Mouse (Mus musculus) CH12.LX (cell line): ENCODE data around the gene Stat6. TPM values are rescaled to one million over a fixed set of nuclear protein-coding genes. Genes with fewer than 3 reads are reported as not detected.

Experiments used
- DNase-seq: peaks from one replicate; pipeline ENCODE4 v3.0.0-alpha.2; 2013; ENCODE audit errors: extremely low read depth
- H3K27ac ChIP-seq: 2 replicates; pipeline ENCODE4 v1.5.1; 2012; ENCODE audit warnings: low read depth, mild to moderate bottlenecking, control low read depth, moderate library complexity; ENCODE audit not compliant: insufficient read depth
- H3K27me3 ChIP-seq: replicated peaks from 2 replicates; pipeline ENCODE3; 2012; ENCODE audit warnings: inconsistent platforms
- H3K36me3 ChIP-seq, 2 experiments: replicated peaks in 1 of 2; 2 replicates each; pipeline versions ENCODE3 to v1.6.1; 2012; ENCODE audit warnings: inconsistent platforms in 1 of 2, low read length in 1 of 2, mild to moderate bottlenecking in 1 of 2, mixed read lengths in 1 of 2, moderate library complexity in 1 of 2; ENCODE audit not compliant: control insufficient read depth in 1 of 2, insufficient read depth in 1 of 2
- H3K4me1 ChIP-seq, 2 experiments: 2 replicates each; pipeline ENCODE4 v1.6.1; 2012; ENCODE audit warnings: inconsistent platforms in 1 of 2, moderate library complexity in 1 of 2; ENCODE audit not compliant: insufficient read depth in 2 of 2, control insufficient read depth in 1 of 2
- H3K4me2 ChIP-seq: 2 replicates; pipeline ENCODE4 v1.6.1; 2012; ENCODE audit warnings: low read depth, mild to moderate bottlenecking, control low read depth; ENCODE audit not compliant: poor library complexity, insufficient read depth, severe bottlenecking
- H3K4me3 ChIP-seq, 3 experiments: fragments of 150-350 bp in 1 of 3; sonication (generic) in 1 of 3; replicated peaks in 1 of 3; 2 replicates each; pipeline versions ENCODE3 to v1.5.1; 2011 to 2012; ENCODE audit warnings: low read depth in 2 of 3, low read length in 2 of 3, mild to moderate bottlenecking in 2 of 3, moderate library complexity in 2 of 3, control low read depth in 1 of 3, improper control_type of control experiment in 1 of 3, inconsistent platforms in 1 of 3, mixed read lengths in 1 of 3; ENCODE audit not compliant: poor library complexity in 1 of 3
- H3K79me2 ChIP-seq: replicated peaks from 2 replicates; pipeline ENCODE4 v1.6.1; 2012; ENCODE audit warnings: mild to moderate bottlenecking, moderate library complexity; ENCODE audit not compliant: control insufficient read depth, poor library complexity, insufficient read depth, severe bottlenecking; ENCODE audit errors: extremely low read depth
- H3K9ac ChIP-seq: 2 replicates; pipeline ENCODE4 v1.6.1; 2012; ENCODE audit warnings: low read depth, mild to moderate bottlenecking, control low read depth, moderate library complexity; ENCODE audit not compliant: insufficient read depth
- H3K9me3 ChIP-seq: replicated peaks from 2 replicates; pipeline ENCODE3; 2012; ENCODE audit warnings: low read length, inconsistent platforms, mixed read lengths
- CHD1 ChIP-seq: IDR thresholded peaks from 2 replicates; pipeline ENCODE4 v1.6.1; 2012; ENCODE audit warnings: low read depth, low read length, improper control_type of control experiment, inconsistent platforms
- CHD2 ChIP-seq: IDR thresholded peaks from 2 replicates; pipeline ENCODE4 v1.6.1; 2011; ENCODE audit warnings: low read length, improper control_type of control experiment
- CTCF ChIP-seq, 2 experiments: IDR thresholded peaks in 1 of 2; conservative IDR thresholded peaks in 1 of 2; 2 replicates each; pipeline ENCODE4 v1.5.1; 2011 to 2012; ENCODE audit warnings: low read depth in 2 of 2, low read length in 2 of 2, improper control_type of control experiment in 1 of 2, inconsistent platforms in 1 of 2, mild to moderate bottlenecking in 1 of 2, moderate library complexity in 1 of 2
- E2F4 ChIP-seq: IDR thresholded peaks from 2 replicates; pipeline ENCODE4 v1.6.1; 2011; ENCODE audit warnings: low read depth, low read length, improper control_type of control experiment; ENCODE audit not compliant: insufficient replicate concordance
- ELF1 ChIP-seq: IDR thresholded peaks from 2 replicates; pipeline ENCODE4 v1.6.1; 2014; ENCODE audit warnings: low read depth, mild to moderate bottlenecking, inconsistent platforms, low read length, improper control_type of control experiment
- EP300 ChIP-seq: IDR thresholded peaks from 2 replicates; pipeline ENCODE4 v1.6.1; 2011; ENCODE audit warnings: low read length, improper control_type of control experiment
- ETS1 ChIP-seq: conservative IDR thresholded peaks from 2 replicates; pipeline ENCODE4 v1.6.1; 2012; ENCODE audit warnings: low read depth, mild to moderate bottlenecking, inconsistent platforms, low read length, improper control_type of control experiment, moderate library complexity
- HCFC1 ChIP-seq: IDR thresholded peaks from 2 replicates; pipeline ENCODE4 v1.6.1; 2012; ENCODE audit warnings: low read depth, mild to moderate bottlenecking, inconsistent platforms, low read length, improper control_type of control experiment
- JUN ChIP-seq: IDR thresholded peaks from 2 replicates; pipeline ENCODE4 v1.6.1; 2011; ENCODE audit warnings: low read depth, mild to moderate bottlenecking, low read length, improper control_type of control experiment, moderate library complexity; ENCODE audit not compliant: insufficient read depth
- KAT2A ChIP-seq: IDR thresholded peaks from 2 replicates; pipeline ENCODE4 v1.6.1; 2012; ENCODE audit warnings: low read length, improper control_type of control experiment, inconsistent platforms; ENCODE audit not compliant: insufficient replicate concordance
- MAFK ChIP-seq: IDR thresholded peaks from 2 replicates; pipeline ENCODE4 v1.6.1; 2011; ENCODE audit warnings: low read length, improper control_type of control experiment; ENCODE audit not compliant: insufficient replicate concordance
- MAZ ChIP-seq: IDR thresholded peaks from 2 replicates; pipeline ENCODE4 v1.6.1; 2012; ENCODE audit warnings: low read depth, mild to moderate bottlenecking, inconsistent platforms, low read length, improper control_type of control experiment, moderate library complexity
- MEF2A ChIP-seq: IDR thresholded peaks from 2 replicates; pipeline ENCODE4 v1.6.1; 2014; ENCODE audit warnings: low read depth, mild to moderate bottlenecking, inconsistent platforms, low read length, improper control_type of control experiment, borderline replicate concordance
- MYC ChIP-seq: IDR thresholded peaks from 2 replicates; pipeline ENCODE4 v1.6.1; 2011; ENCODE audit warnings: low read depth, mild to moderate bottlenecking, improper control_type of control experiment, low read length
- NELFE ChIP-seq: IDR thresholded peaks from 2 replicates; pipeline ENCODE4 v1.6.1; 2011; ENCODE audit warnings: low read depth, low read length, improper control_type of control experiment
- PAX5 ChIP-seq: IDR thresholded peaks from 2 replicates; pipeline ENCODE4 v1.6.1; 2012; ENCODE audit warnings: low read length, inconsistent platforms, mixed read lengths
- POLR2A ChIP-seq: IDR thresholded peaks from 2 replicates; pipeline ENCODE4 v1.6.1; 2011; ENCODE audit warnings: low read depth, mild to moderate bottlenecking, improper control_type of control experiment, low read length
- POLR2AphosphoS2 ChIP-seq: IDR thresholded peaks from 2 replicates; pipeline ENCODE4 v1.6.1; 2011; ENCODE audit warnings: low read depth, low read length, improper control_type of control experiment
- RAD21 ChIP-seq: IDR thresholded peaks from 2 replicates; pipeline ENCODE4 v1.6.1; 2011; ENCODE audit warnings: low read depth, mild to moderate bottlenecking, low read length, improper control_type of control experiment, moderate library complexity
- RCOR1 ChIP-seq: conservative IDR thresholded peaks from 2 replicates; pipeline ENCODE4 v1.6.1; 2012; ENCODE audit warnings: low read depth, mild to moderate bottlenecking, inconsistent platforms, low read length, improper control_type of control experiment
- USF2 ChIP-seq: conservative IDR thresholded peaks from 2 replicates; pipeline ENCODE4 v1.6.1; 2011; ENCODE audit warnings: low read depth, low read length, improper control_type of control experiment
- ZC3H11A ChIP-seq: IDR thresholded peaks from 2 replicates; pipeline ENCODE4 v1.6.1; 2012; ENCODE audit warnings: low read depth, mild to moderate bottlenecking, inconsistent platforms, low read length, improper control_type of control experiment
- dilution Hi-C: fragments of 300-500 bp; cut with MboI; formaldehyde crosslinking; loops from 2 replicates; pipeline ENCODE4 v1.14.3; 2020; ENCODE audit warnings: low sequenced_read_pairs; ENCODE audit not compliant: extremely low pct_unique_long_range_greater_than_20kb, extremely low pct_ligation_motif_present
- in situ Hi-C: fragments of 300-500 bp; cut with MboI; formaldehyde crosslinking; loops from 3 replicates; pipeline ENCODE4 v1.14.3; 2019; ENCODE audit warnings: low sequenced_read_pairs, low pct_ligation_motif_present, low pct_unique_long_range_greater_than_20kb, mixed read lengths
- polyA plus RNA-seq: library from polyadenylated mRNA; unstranded; fragments of >175 nt; gene quantifications from 2 replicates; pipeline ENCODE4 v1.2.1, GENCODE M21; 2012; ENCODE audit warnings: low read depth; ENCODE audit not compliant: insufficient read length
- total RNA-seq, 2 experiments: library from RNA; depleted of rRNA; stranded (reverse); fragments of 300-350 nt in 1 of 2; fragments of >200 nt in 1 of 2; gene quantifications; 2 replicates each; pipeline ENCODE4 v1.2.3; 2012 to 2014

The Stat6 gene
- total and polyA plus RNA-seq, 3 experiments = 71.5 to 76.6 (median 72.1) TPM

GRCm38 (mm10) chr10:127704293-127704692 lies 61.5 kb downstream of the Stat6 start:
- dilution Hi-C loops = no loop called here
- Histone ChIP-seq H3K36me3 (peaks cover 0 to 10% of the 10 kb centered on the region in 2 experiments), H3K27ac (no peak overlapping the region), H3K4me2 (no peak overlapping the region), H3K27me3 (no peaks in the 10 kb centered on the region), H3K79me2 (no peaks in the 10 kb centered on the region), H3K4me1 (peaks cover 0 to 2% of the 10 kb centered on the region in 2 experiments; a peak in 1 of 4 replicates), H3K4me3 (no peak overlapping the region), H3K9ac (no peak overlapping the region), H3K9me3 (no peaks in the 10 kb centered on the region)
- TF ChIP-seq RAD21 = no peak
- no peak for TF ChIP-seq MAFK
- no peak for TF ChIP-seq ETS1
- no peak for TF ChIP-seq MEF2A
- TF ChIP-seq POLR2A = no peak
- TF ChIP-seq CHD2 = no peak
- no peak for TF ChIP-seq ELF1
- no peak for TF ChIP-seq CHD1
- DNase-seq = no peak
- in situ Hi-C loops = no loop called here

- in situ Hi-C loops (no loop called here), dilution Hi-C loops (no loop called here)
- Histone ChIP-seq H3K9me3 (no peaks in the 10 kb centered on the region), H3K36me3 (peaks cover 0 to 6% of the 10 kb centered on the region in 2 experiments), H3K27ac (no peak within 1 kb of the TSS), H3K27me3 (no peaks in the 10 kb centered on the region), H3K4me3 (no peak within 1 kb of the TSS), H3K79me2 (no peaks in the 10 kb centered on the region), H3K4me2 (no peak within 1 kb of the TSS), H3K9ac (no peak within 1 kb of the TSS), H3K4me1 (peaks cover 0 to 2% of the 10 kb centered on the region in 2 experiments; a peak in 1 of 4 replicates)
- TF ChIP-seq USF2 = no peak
- TF ChIP-seq MAZ = no peak
- no peak for TF ChIP-seq ZC3H11A
- peak; percentile 28 to 45; a peak in 3 of 4 replicates for TF ChIP-seq CTCF (conservative IDR thresholded peaks at IDR 0.05 in 1 of 2, IDR thresholded peaks at IDR 0.05 in 1 of 2; ENCODE audit: low read depth in 2 of 2, low read length in 2 of 2)
- TF ChIP-seq NELFE = no peak
- no peak for TF ChIP-seq ELF1
- TF ChIP-seq EP300 = no peak
- no peak for TF ChIP-seq PAX5
- DNase-seq = no peak
Measured at GRCm38 (mm10) chr10:127704766-127705220, 62.0 kb downstream of the Stat6 start, which contains the start of gene Myo1a. Gene Myo1a, plus strand, starts transcription at chr10:127705170.

DNA sequence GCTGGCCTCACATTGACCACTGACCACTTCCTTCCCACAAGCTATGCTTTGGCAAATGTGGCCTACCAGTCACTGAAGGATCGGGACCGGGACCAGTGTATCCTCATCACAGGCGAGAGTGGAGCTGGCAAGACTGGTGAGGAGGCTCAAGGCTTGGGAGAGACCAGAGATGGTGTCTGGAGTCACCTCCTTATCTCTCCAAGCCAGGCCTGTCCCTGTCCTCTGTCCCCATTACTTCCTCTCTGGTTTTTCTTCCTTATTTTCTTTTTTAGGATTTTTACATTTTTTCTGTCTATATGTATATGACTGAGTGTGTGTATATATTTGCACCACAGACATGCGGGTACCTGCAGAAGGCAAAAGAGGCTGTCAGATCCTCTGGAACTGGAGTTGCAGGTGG lies 63.0 kb downstream of the Stat6 start:
- H3K4me3 ChIP-seq = no peak overlapping the region
- no peak overlapping the region for H3K4me2 ChIP-seq
- H3K79me2 ChIP-seq = no peaks in the 10 kb centered on the region
- DNase-seq = no peak
- no peak for TF ChIP-seq CHD1
- TF ChIP-seq RAD21 = no peak
- no peak for TF ChIP-seq PAX5
- TF ChIP-seq JUN = no peak
- TF ChIP-seq HCFC1 = no peak
- no peak for TF ChIP-seq POLR2AphosphoS2
- TF ChIP-seq MAZ = no peak
- TF ChIP-seq RCOR1 = no peak
- no peak for TF ChIP-seq EP300
- TF ChIP-seq MYC = no peak
- no peak for TF ChIP-seq KAT2A
- TF ChIP-seq E2F4 = no peak
- TF ChIP-seq MAFK = no peak
- TF ChIP-seq, all 38 proteins: peak for 0
- no peaks in the 10 kb centered on the region for H3K36me3 ChIP-seq
- in situ Hi-C loops (no loop called here), dilution Hi-C loops (no loop called here)
- H3K27me3 ChIP-seq = no peaks in the 10 kb centered on the region
- no peaks in the 10 kb centered on the region for H3K9me3 ChIP-seq
- peaks cover 0 to 5% of the 10 kb centered on the region in 2 experiments; a peak in 1 of 4 replicates for H3K4me1 ChIP-seq
- no peak overlapping the region for H3K27ac ChIP-seq
- H3K9ac ChIP-seq = no peak overlapping the region
